Mouse (Mus musculus) hindbrain, embryonic 10.5 days (tissue): Measurements from ENCODE around the gene Pou2af1. TPM values are rescaled to one million over a fixed set of nuclear protein-coding genes. Genes with fewer than 3 reads are reported as not detected.

Source experiments
- DNase-seq: peaks from one replicate; pipeline ENCODE4 v3.0.0-alpha.2; 2017; ENCODE audit warnings: low spot score
- H3K27ac ChIP-seq: fragments of 300-500 bp; sonication (generic); 2 replicates; pipeline ENCODE4 v1.5.1; 2016; ENCODE audit warnings: mild to moderate bottlenecking, moderate library complexity
- H3K27me3 ChIP-seq: fragments of 300-500 bp; sonication (generic); 2 replicates; pipeline ENCODE4 v1.6.1; 2016; ENCODE audit warnings: mild to moderate bottlenecking; ENCODE audit not compliant: poor library complexity, insufficient read depth, severe bottlenecking
- H3K36me3 ChIP-seq: fragments of 300-500 bp; sonication (generic); 2 replicates; pipeline ENCODE4 v1.6.1; 2016; ENCODE audit warnings: mild to moderate bottlenecking, moderate library complexity
- H3K4me1 ChIP-seq: fragments of 300-500 bp; sonication (generic); replicated peaks from 2 replicates; pipeline ENCODE4 v1.6.1; 2016; ENCODE audit warnings: mild to moderate bottlenecking
- H3K4me3 ChIP-seq: fragments of 300-500 bp; sonication (generic); 2 replicates; pipeline ENCODE4 v1.5.1; 2016; ENCODE audit warnings: mild to moderate bottlenecking, moderate library complexity
- H3K9me3 ChIP-seq: fragments of 300-500 bp; sonication (generic); 2 replicates; pipeline ENCODE4 v1.6.1; 2016; ENCODE audit warnings: mild to moderate bottlenecking, moderate library complexity
- WGBS: fragments of 180-500 bp; shearing (Covaris S2); methylation state at CpG from one replicate; pipeline ENCODE4 v1.1.7; 2016; 5-methylcytosine and 5-hydroxymethylcytosine counted together
- polyA plus RNA-seq: library from polyadenylated mRNA; unstranded; fragments of >200 nt; fragmentation: Nextera tagmentation; extraction: Ambion mirVana; gene quantifications from 2 replicates; pipeline ENCODE4 v1.2.1, GENCODE M21; 2016

Pou2af1 gene
- polyA plus RNA-seq, 1 experiment from 2014 or later = not detected

GRCm38 (mm10) chr9:51256780-51257502 lies 43.4 kb downstream of the Pou2af1 start:
- no peak overlapping the region for H3K4me3 ChIP-seq
- no peak for DNase-seq
- no peaks in the 10 kb centered on the region for H3K36me3 ChIP-seq
- H3K4me1 ChIP-seq = no peaks in the 10 kb centered on the region
- no peaks in the 10 kb centered on the region for H3K27me3 ChIP-seq
- no peaks in the 10 kb centered on the region for H3K9me3 ChIP-seq
- 74% methylated on average over 4 of the region's 4 CpGs for WGBS
- no peak overlapping the region for H3K27ac ChIP-seq

DNA sequence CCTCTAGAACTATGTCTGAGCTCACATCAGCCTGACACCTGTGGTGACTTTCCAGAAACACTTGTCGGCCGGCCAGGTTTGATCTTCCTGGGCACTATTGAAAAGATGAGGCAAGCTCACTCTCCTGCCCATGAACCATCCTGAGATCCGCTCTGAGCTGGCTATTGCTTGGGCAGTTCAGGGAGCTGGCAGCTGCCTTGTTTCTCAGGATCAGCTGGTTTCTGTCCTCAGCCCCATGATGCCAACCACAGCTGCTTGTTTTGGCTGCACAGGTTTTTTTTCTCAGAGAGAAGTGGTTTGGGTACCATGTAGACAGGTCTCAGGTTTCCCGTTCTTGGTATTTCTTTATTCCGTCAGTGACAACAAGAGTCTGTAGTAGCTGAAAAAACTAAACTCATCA lies 44.9 kb downstream of the Pou2af1 start:
- H3K9me3 ChIP-seq = no peaks in the 10 kb centered on the region
- no peak overlapping the region for H3K27ac ChIP-seq
- no peak overlapping the region for H3K4me3 ChIP-seq
- H3K4me1 ChIP-seq = no peaks in the 10 kb centered on the region
- WGBS = 85% methylated on average over 5 of the region's 5 CpGs
- no peak for DNase-seq
- H3K27me3 ChIP-seq = no peaks in the 10 kb centered on the region
- no peaks in the 10 kb centered on the region for H3K36me3 ChIP-seq

DNA sequence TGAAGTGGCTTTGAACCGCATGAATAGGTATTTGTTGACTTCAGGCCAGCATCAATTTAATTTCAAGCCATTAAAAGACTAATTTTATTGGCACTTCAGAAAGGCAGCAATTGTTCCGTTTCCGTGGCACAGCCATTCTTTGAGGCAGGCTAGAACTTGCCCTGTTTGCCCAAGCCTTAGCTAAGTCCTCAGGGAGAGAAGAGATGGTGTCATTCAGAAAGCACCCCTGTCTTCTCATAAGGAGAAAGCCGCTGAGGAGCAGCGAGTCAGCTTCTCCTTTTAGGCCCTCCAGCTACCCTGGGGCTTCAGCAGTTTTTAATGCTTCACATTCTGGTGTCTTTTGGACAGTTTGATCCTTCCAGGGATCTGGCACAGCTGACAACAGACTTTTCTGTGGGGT lies 55.3 kb downstream of the Pou2af1 start:
- H3K36me3 ChIP-seq = no peaks in the 10 kb centered on the region
- peaks cover 5% of the 10 kb centered on the region; the same call in 1 of the 2 replicates for H3K27me3 ChIP-seq
- DNase-seq = no peak
- H3K4me3 ChIP-seq = no peak overlapping the region
- H3K9me3 ChIP-seq = no peaks in the 10 kb centered on the region
- H3K27ac ChIP-seq = no peak overlapping the region
- 84% methylated on average over 5 of the region's 5 CpGs for WGBS
- no peaks in the 10 kb centered on the region for H3K4me1 ChIP-seq

DNA sequence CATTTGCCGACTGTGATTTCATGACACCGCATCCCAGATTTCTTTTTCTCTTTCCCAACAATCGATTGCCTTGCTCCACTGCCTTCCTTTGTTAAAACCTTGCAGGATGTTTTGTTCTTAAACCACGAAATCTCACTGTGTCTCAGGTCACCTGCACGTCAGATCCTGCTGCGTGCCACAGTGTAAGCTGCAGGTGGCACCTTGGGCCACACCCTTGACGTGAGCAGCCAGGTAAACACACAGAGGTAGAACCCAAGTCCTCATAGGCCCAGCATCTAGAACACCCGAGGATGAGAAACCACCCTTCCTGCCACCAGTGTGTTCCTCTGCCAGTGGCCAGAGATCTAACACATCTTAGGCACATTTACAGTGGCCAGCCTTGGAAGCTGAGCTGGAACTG lies 57.6 kb downstream of the Pou2af1 start:
- H3K27me3 ChIP-seq = peaks cover 5% of the 10 kb centered on the region
- no peaks in the 10 kb centered on the region for H3K9me3 ChIP-seq
- H3K27ac ChIP-seq = no peak overlapping the region
- H3K4me1 ChIP-seq = no peaks in the 10 kb centered on the region
- no peaks in the 10 kb centered on the region for H3K36me3 ChIP-seq
- no peak overlapping the region for H3K4me3 ChIP-seq
- 66% methylated on average over 8 of the region's 8 CpGs for WGBS
- no peak for DNase-seq

GRCm38 (mm10) chr9:51272102-51272501 lies 58.6 kb downstream of the Pou2af1 start:
- H3K4me1 ChIP-seq = no peaks in the 10 kb centered on the region
- H3K9me3 ChIP-seq = no peaks in the 10 kb centered on the region
- 84% methylated on average over 5 of the region's 5 CpGs for WGBS
- peaks cover 14% of the 10 kb centered on the region for H3K27me3 ChIP-seq
- H3K27ac ChIP-seq = no peak overlapping the region
- no peak overlapping the region for H3K4me3 ChIP-seq
- no peak for DNase-seq
- H3K36me3 ChIP-seq = no peaks in the 10 kb centered on the region

DNA sequence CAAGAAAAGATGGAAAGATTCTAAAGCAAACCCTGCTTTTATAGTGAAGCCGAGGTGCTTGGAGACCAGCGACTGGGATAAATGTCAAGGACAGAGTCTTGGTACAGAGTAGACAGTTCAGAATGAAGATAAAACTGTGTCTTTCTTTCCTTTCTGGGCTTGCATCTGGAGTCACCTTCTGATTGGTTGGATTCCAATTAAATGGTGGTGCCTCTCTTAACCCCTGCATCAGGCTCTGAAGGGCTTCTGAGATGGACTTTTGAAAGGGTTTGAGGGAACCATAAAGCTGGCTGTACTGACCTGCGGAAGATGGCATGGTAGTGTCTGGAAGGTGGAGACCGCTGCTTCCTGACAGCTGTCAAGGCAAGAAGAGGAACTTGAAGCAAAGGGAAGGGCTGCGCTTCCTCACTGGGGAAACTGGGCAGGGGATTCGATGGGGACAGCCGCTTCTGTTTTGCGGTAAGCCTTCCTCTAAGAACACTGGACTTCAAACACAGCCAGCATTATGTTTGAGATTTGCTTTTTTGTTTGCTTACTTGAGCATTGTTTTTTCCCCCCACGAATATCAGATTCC lies 60.2 kb downstream of the Pou2af1 start:
- H3K9me3 ChIP-seq = no peaks in the 10 kb centered on the region
- H3K4me1 ChIP-seq = peaks cover 13% of the 10 kb centered on the region
- no peaks in the 10 kb centered on the region for H3K36me3 ChIP-seq
- H3K27ac ChIP-seq = no peak overlapping the region
- H3K27me3 ChIP-seq = peaks cover 20% of the 10 kb centered on the region
- DNase-seq = no peak
- 75% methylated on average over 9 of the region's 9 CpGs for WGBS
- H3K4me3 ChIP-seq = no peak overlapping the region

DNA sequence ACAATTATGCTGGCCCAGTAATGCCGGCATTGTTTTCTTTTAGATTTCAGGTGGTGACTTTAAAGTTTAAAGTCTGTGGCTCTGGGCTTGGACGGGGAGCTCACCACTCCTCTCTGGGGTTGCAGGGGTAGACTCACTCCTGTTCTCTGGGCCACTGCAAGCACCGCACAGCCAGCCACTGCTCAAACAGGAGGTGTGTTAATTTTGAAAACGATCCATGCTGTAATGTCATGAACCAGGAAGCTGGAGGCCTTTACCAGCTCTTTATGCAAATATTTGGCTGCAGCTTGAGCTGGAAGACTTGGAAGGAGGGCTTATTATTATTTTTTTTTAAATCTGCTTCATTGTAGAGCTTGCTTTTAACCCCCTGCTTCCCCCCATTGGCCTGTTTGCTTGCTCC lies 61.2 kb downstream of the Pou2af1 start:
- no peak overlapping the region for H3K4me3 ChIP-seq
- H3K27ac ChIP-seq = no peak overlapping the region
- peaks cover 30% of the 10 kb centered on the region for H3K27me3 ChIP-seq
- H3K4me1 ChIP-seq = peaks cover 21% of the 10 kb centered on the region
- no peak for DNase-seq
- no peaks in the 10 kb centered on the region for H3K36me3 ChIP-seq
- 37% methylated on average over 4 of the region's 4 CpGs for WGBS
- no peaks in the 10 kb centered on the region for H3K9me3 ChIP-seq

DNA sequence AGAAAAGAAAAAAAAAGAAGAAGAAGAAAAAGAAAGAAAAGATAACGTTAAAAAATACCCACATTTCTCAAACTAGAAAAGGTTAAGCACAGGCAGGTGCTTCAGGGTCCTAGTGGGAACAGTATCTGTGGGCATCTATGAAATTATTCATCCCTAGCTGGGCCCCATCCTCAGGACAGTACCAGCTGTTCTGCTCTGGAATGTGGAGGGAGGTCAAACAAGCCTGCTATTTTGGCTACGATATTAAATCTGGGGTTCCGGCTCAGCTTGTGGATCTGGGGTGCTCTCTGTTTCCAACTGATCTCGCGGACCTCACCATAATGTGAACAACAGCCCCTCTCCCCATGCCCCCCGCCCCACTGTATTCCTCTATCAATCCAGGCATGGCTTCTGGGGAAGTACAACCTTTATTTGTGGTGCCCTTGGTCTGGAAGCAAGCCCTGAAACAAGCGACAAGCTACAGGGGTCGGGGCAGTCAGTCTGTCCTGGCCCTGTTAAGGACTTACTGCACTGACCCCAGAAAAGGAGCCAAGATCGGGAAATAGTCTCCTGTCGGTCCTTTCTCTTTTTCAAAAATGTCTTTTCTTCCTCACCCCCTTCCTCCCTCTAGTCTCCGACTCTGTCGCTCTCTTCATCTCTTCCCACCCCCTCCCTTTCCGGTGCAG lies 64.5 kb downstream of the Pou2af1 start:
- Histone ChIP-seq H3K4me3 (peak overlapping the region; percentile 70), H3K27me3 (peaks cover 50% of the 10 kb centered on the region), H3K36me3 (no peaks in the 10 kb centered on the region), H3K27ac (peak overlapping the region; percentile 85), H3K9me3 (no peaks in the 10 kb centered on the region), H3K4me1 (peaks cover 21% of the 10 kb centered on the region)
- 21% methylated on average over 13 of the region's 13 CpGs for WGBS
- DNase-seq = no peak

- WGBS = under 1% methylated on average over 53 of the region's 53 CpGs
- H3K27me3 ChIP-seq = peaks cover 46% of the 10 kb centered on the region
- H3K9me3 ChIP-seq = no peaks in the 10 kb centered on the region
- H3K4me1 ChIP-seq = peaks cover 21% of the 10 kb centered on the region
- peak; percentile 85 for DNase-seq
- H3K36me3 ChIP-seq = no peaks in the 10 kb centered on the region
- peak within 1 kb of the TSS; percentile 85 for H3K27ac ChIP-seq
- peak within 1 kb of the TSS; percentile 70 for H3K4me3 ChIP-seq
Measured at GRCm38 (mm10) chr9:51278500-51279381, 65.2 kb downstream of the Pou2af1 start, which contains the start of gene Colca2. Gene Colca2 (minus strand): TSS chr9:51278569.

DNA sequence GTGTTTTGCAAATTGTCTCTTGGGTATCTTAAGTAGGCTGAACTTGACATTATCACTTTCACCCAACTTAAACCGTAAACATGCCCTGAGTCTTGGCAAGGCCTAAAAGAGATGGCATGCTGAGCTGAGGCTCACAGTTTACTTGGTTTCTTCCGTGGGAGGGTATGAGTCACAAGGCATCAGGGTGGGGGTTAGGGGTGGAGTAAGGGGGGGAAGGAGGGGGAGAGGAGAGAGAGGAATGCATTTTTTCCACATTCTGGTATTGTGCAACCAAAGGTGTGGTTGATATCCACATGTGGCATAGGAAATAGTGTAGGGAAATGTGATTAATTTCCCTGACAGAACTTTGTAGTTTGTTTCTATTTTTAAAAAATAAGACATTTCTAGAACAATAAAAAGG lies 72.6 kb downstream of the Pou2af1 start:
- H3K4me1 ChIP-seq = no peaks in the 10 kb centered on the region
- H3K27ac ChIP-seq = no peak overlapping the region
- no peak for DNase-seq
- peaks cover 11% of the 10 kb centered on the region; the same call in 1 of the 2 replicates for H3K27me3 ChIP-seq
- 64% methylated on average over 2 of the region's 2 CpGs for WGBS
- no peaks in the 10 kb centered on the region for H3K9me3 ChIP-seq
- H3K4me3 ChIP-seq = no peak overlapping the region
- no peaks in the 10 kb centered on the region for H3K36me3 ChIP-seq
